14 mouse cellular contexts compared by ENCODE assay signal in the genomic region with DNA sequence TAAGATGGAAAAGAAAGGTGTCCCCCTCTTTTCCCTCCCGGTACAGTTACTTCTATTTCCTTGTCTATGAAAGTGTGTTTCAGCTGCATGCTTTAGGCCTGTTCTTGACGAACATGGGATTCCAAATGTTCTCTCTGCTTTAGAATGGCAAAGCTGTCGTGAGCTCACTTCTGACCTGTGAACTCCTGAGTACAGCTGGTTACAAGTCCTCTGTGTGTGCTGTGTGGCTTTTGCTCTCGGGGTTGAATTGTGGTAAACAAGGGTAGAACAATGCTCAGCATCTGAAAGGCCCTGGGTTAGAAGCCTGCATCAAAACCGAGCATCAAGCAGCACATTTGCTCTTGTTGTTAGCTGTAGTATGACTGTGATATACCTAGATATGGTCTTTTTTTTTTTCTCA. TPM values are rescaled to one million over a fixed set of nuclear protein-coding genes. Genes with fewer than 3 reads are reported as not detected.
DNase-seq lines count a peak whose midpoint lies in the region; ATAC-seq and TF ChIP-seq lines count a peak whose summit lies in the region.
"Had no signal": no experiment of that assay in that cellular context is flagged by ENCODE, and none has a peak within 500 bp of the region (broad histone marks: within the 10 kb centered on the region; RNA-seq: fewer than 3 reads in every experiment).

No protein-coding gene starts in this region.

- peaks cover under 1% of the 10 kb centered on the region for H3K36me3 ChIP-seq in heart, embryonic 12.5 days
- no peaks in the 10 kb centered on the region for H3K36me3 ChIP-seq in kidney, embryonic 16.5 days (ENCODE audit: insufficient read depth, low read length)
- H3K36me3 ChIP-seq in forebrain, embryonic 13.5 days (ENCODE audit: poor library complexity, severe bottlenecking) = no peaks in the 10 kb centered on the region
- H3K36me3 ChIP-seq: neural tube, embryonic 15.5 days had no signal

- no peak overlapping the region for H3K4me3 ChIP-seq in heart, embryonic 12.5 days
- H3K4me3 ChIP-seq in kidney, embryonic 16.5 days (ENCODE audit: low read length) = no peak overlapping the region
- no peak overlapping the region for H3K4me3 ChIP-seq in embryonic fibroblast, embryonic 13.5 days (ENCODE audit: insufficient read depth, low read length)
- H3K4me3 ChIP-seq in forebrain, embryonic 13.5 days = no peak overlapping the region
- H3K4me3 ChIP-seq: neural tube, embryonic 15.5 days had no signal

- TF ChIP-seq POLR2A in embryonic fibroblast, embryonic 13.5 days (IDR thresholded peaks at IDR 0.05; ENCODE audit: low read depth, low read length) = no peak

- H3K27ac ChIP-seq in heart, embryonic 12.5 days (ENCODE audit: poor library complexity, severe bottlenecking) = peak overlapping the region; percentile 93
- peak overlapping the region; percentile 4; the same call in 1 of the 2 replicates for H3K27ac ChIP-seq in kidney, embryonic 16.5 days (ENCODE audit: low read length)
- H3K27ac ChIP-seq in embryonic fibroblast, embryonic 13.5 days (ENCODE audit: insufficient read depth, low read length) = peak overlapping the region; percentile 99
- H3K27ac ChIP-seq in forebrain, embryonic 13.5 days = no peak overlapping the region
- H3K27ac ChIP-seq: neural tube, embryonic 15.5 days had no signal

- no peak overlapping the region for H3K9ac ChIP-seq in heart, embryonic 12.5 days
- H3K9ac ChIP-seq in kidney, embryonic 16.5 days (replicated peaks; ENCODE audit: low read length) = no peak overlapping the region
- H3K9ac ChIP-seq in forebrain, embryonic 13.5 days = no peak overlapping the region
- H3K9ac ChIP-seq: neural tube, embryonic 15.5 days had no signal

- no peak for TF ChIP-seq CTCF in embryonic fibroblast, embryonic 13.5 days (IDR thresholded peaks at IDR 0.05; ENCODE audit: borderline replicate concordance, insufficient read depth, low read length)

- H3K27me3 ChIP-seq in heart, embryonic 12.5 days (replicated peaks) = no peaks in the 10 kb centered on the region
- H3K27me3 ChIP-seq in kidney, embryonic 16.5 days (ENCODE audit: insufficient read depth, low read length) = peaks cover 3% of the 10 kb centered on the region; the same call in 1 of the 2 replicates
- H3K27me3 ChIP-seq in forebrain, embryonic 13.5 days = no peaks in the 10 kb centered on the region
- H3K27me3 ChIP-seq: neural tube, embryonic 15.5 days had no signal

- DNase-seq in heart, adult 11 months = no peak
- no peak for DNase-seq in kidney, postnatal 25 days
- DNase-seq in 3T3-L1 (ENCODE audit: low read depth, low spot score) = peak; percentile 59
- no peak for DNase-seq in thymus, adult 18-20 months
- DNase-seq: adrenal gland, postnatal 10 days; cerebellum, adult 9-10 months; lung, adult 18-20 months; thymus, postnatal 14 days had no signal

- ATAC-seq in heart, embryonic 12.5 days (ENCODE audit: insufficient number of reproducible peaks, low FRiP score) = no peak
- no peak for ATAC-seq in kidney, embryonic 16.5 days (ENCODE audit: low FRiP score, low TSS enrichment)
- no peak for ATAC-seq in forebrain, embryonic 13.5 days
- ATAC-seq: forebrain, embryonic 14.5 days had no signal

- peaks cover 16% of the 10 kb centered on the region for H3K4me1 ChIP-seq in heart, embryonic 12.5 days (replicated peaks)
- H3K4me1 ChIP-seq in kidney, embryonic 16.5 days (ENCODE audit: insufficient read depth, low read length) = no peaks in the 10 kb centered on the region
- peaks cover 20% of the 10 kb centered on the region for H3K4me1 ChIP-seq in embryonic fibroblast, embryonic 13.5 days (ENCODE audit: control insufficient read depth, insufficient read depth, low read length)
- no peaks in the 10 kb centered on the region for H3K4me1 ChIP-seq in forebrain, embryonic 13.5 days
- H3K4me1 ChIP-seq: neural tube, embryonic 15.5 days had no signal

- WGBS in heart, embryonic 12.5 days = 56% methylated on average over 5 of the region's 5 CpGs
- 73% methylated on average over 5 of the region's 5 CpGs for WGBS in kidney, embryonic 16.5 days
- WGBS in forebrain, embryonic 13.5 days = 60% methylated on average over 5 of the region's 5 CpGs

- no peaks in the 10 kb centered on the region for H3K9me3 ChIP-seq in heart, embryonic 12.5 days (replicated peaks)
- no peaks in the 10 kb centered on the region for H3K9me3 ChIP-seq in kidney, embryonic 16.5 days (ENCODE audit: low read length)
- H3K9me3 ChIP-seq in forebrain, embryonic 13.5 days (replicated peaks) = no peaks in the 10 kb centered on the region
- H3K9me3 ChIP-seq: neural tube, embryonic 15.5 days had no signal

- no peak overlapping the region for H3K4me2 ChIP-seq in heart, embryonic 12.5 days
- no peak overlapping the region for H3K4me2 ChIP-seq in kidney, embryonic 16.5 days (replicated peaks; ENCODE audit: low read depth, low read length)
- H3K4me2 ChIP-seq in forebrain, embryonic 13.5 days = no peak overlapping the region
- H3K4me2 ChIP-seq: neural tube, embryonic 15.5 days had no signal

RNA-seq across cellular contexts. Expression of gene Tmem216, which starts 6.3 kb away (rescaled TPM):
- 17.8 and 20.0 TPM in 2 replicates for polyA plus RNA-seq in heart, embryonic 12.5 days (2016; fragmentation: Nextera tagmentation; extraction: Ambion mirVana)
- 51.9 and 53.0 TPM in 2 replicates for polyA plus RNA-seq in kidney, embryonic 16.5 days (2015; fragmentation: Nextera tagmentation; extraction: Ambion mirVana)
- polyA plus RNA-seq in embryonic fibroblast, embryonic 13.5 days (2011; ENCODE audit: insufficient read length, low read depth, missing spikeins) = 13.0 and 15.6 TPM in 2 replicates
- polyA plus RNA-seq in forebrain, embryonic 13.5 days (2015; fragmentation: Nextera tagmentation; extraction: Ambion mirVana) = 50.8 and 61.6 TPM in 2 replicates

RNA-seq across cellular contexts. Expression of gene Cyb561a3, which starts 14.6 kb away (rescaled TPM):
- polyA plus RNA-seq in heart, embryonic 12.5 days (2016; fragmentation: Nextera tagmentation; extraction: Ambion mirVana) = 13.5 and 15.9 TPM in 2 replicates
- 20.0 and 21.6 TPM in 2 replicates for polyA plus RNA-seq in kidney, embryonic 16.5 days (2015; fragmentation: Nextera tagmentation; extraction: Ambion mirVana)
- 19.7 and 20.5 TPM in 2 replicates for polyA plus RNA-seq in embryonic fibroblast, embryonic 13.5 days (2011; ENCODE audit: insufficient read length, low read depth, missing spikeins)
- 14.3 and 15.5 TPM in 2 replicates for polyA plus RNA-seq in forebrain, embryonic 13.5 days (2015; fragmentation: Nextera tagmentation; extraction: Ambion mirVana)

RNA-seq across cellular contexts. Expression of gene Tmem138, which starts 14.8 kb away (rescaled TPM):
- 26.2 and 26.5 TPM in 2 replicates for polyA plus RNA-seq in heart, embryonic 12.5 days (2016; fragmentation: Nextera tagmentation; extraction: Ambion mirVana)
- polyA plus RNA-seq in kidney, embryonic 16.5 days (2015; fragmentation: Nextera tagmentation; extraction: Ambion mirVana) = 46.6 and 48.8 TPM in 2 replicates
- polyA plus RNA-seq in embryonic fibroblast, embryonic 13.5 days (2011; ENCODE audit: insufficient read length, low read depth, missing spikeins) = 21.1 and 22.8 TPM in 2 replicates
- 44.7 and 50.4 TPM in 2 replicates for polyA plus RNA-seq in forebrain, embryonic 13.5 days (2015; fragmentation: Nextera tagmentation; extraction: Ambion mirVana)

RNA-seq across cellular contexts. Expression of gene Sdhaf2, which starts 36.4 kb away (rescaled TPM):
- polyA plus RNA-seq in heart, embryonic 12.5 days (2016; fragmentation: Nextera tagmentation; extraction: Ambion mirVana) = 48.4 and 52.1 TPM in 2 replicates
- polyA plus RNA-seq in kidney, embryonic 16.5 days (2015; fragmentation: Nextera tagmentation; extraction: Ambion mirVana) = 65.1 and 66.0 TPM in 2 replicates
- polyA plus RNA-seq in embryonic fibroblast, embryonic 13.5 days (2011; ENCODE audit: insufficient read length, low read depth, missing spikeins) = 53.1 and 66.4 TPM in 2 replicates
- polyA plus RNA-seq in forebrain, embryonic 13.5 days (2015; fragmentation: Nextera tagmentation; extraction: Ambion mirVana) = 60.6 and 61.2 TPM in 2 replicates

RNA-seq across cellular contexts. Expression of gene Cpsf7, which starts 37.3 kb away (rescaled TPM):
- 36.9 and 41.4 TPM in 2 replicates for polyA plus RNA-seq in heart, embryonic 12.5 days (2016; fragmentation: Nextera tagmentation; extraction: Ambion mirVana)
- polyA plus RNA-seq in kidney, embryonic 16.5 days (2015; fragmentation: Nextera tagmentation; extraction: Ambion mirVana) = 47.5 and 53.0 TPM in 2 replicates
- 50.6 and 70.6 TPM in 2 replicates for polyA plus RNA-seq in embryonic fibroblast, embryonic 13.5 days (2011; ENCODE audit: insufficient read length, low read depth, missing spikeins)
- polyA plus RNA-seq in forebrain, embryonic 13.5 days (2015; fragmentation: Nextera tagmentation; extraction: Ambion mirVana) = 50.6 and 54.3 TPM in 2 replicates
